Mouse (Mus musculus): ENCODE data around the gene Tmem123.

DNA sequence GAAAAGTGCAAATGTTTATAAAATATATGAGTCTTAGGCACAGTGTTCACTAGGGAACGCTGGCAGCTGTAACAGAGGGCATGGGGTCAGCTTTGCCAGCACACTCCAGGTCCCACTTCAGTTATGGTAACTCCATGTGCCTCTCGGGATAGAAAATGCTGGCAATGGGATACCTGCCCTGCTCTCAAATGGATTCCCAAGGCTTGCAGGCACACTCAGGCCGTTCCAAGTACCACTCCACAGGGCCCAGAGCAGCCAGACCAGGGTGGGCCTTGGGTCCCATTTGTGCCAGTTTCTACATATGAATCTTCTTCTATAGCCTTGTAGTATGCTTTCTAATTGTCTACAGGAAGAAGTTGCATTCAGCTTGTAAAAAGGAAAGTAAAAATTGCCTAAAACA is 21.6 kb downstream of the Tmem123 start:
- no peak for TF ChIP-seq CTCF (IDR thresholded peaks at IDR 0.05; ENCODE audit: borderline replicate concordance, control insufficient read depth, extremely low read depth, insufficient read depth, low read length, poor library complexity)
- no peak for TF ChIP-seq POLR2A (IDR thresholded peaks at IDR 0.05; ENCODE audit: control insufficient read depth, extremely low read depth, insufficient read depth, low read length, poor library complexity)

Measured in thymus, adult 2 months (tissue).